ENCODE assay signal across 16 mouse cellular contexts in the genomic region with DNA sequence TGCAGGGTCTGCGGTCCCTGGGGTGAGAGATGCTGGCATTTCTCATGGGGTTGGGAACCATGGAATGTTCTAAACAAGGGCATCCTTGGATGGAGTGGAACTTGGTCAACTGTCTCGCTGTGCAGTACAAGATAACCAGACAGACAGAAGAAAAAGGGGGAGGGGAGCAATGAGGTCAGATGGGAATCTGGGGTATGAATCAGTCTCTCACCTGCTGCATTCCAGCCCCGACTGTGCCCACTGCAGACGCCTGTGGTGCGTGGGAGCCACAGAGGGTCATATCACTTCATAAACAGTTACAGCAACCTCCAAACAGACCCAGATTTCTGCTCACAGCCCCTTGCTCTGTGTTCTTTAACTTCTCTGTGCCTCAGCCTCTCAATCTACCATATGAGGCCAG. TPM values are rescaled to one million over a fixed set of nuclear protein-coding genes. Genes with fewer than 3 reads are reported as not detected.
A peak's percentile ranks its signal among the peaks of the same experiment; 100 is the strongest.
DNase-seq lines count a peak whose midpoint lies in the region; ATAC-seq lines count a peak whose summit lies in the region.
"Had no signal": no experiment of that assay in that cellular context is flagged by ENCODE, and none has a peak within 500 bp of the region (broad histone marks: within the 10 kb centered on the region; RNA-seq: fewer than 3 reads in every experiment).

No protein-coding gene starts in this region.

- H3K27me3 ChIP-seq in heart, embryonic 13.5 days (replicated peaks): peaks cover 80% of the 10 kb centered on the region
- H3K27me3 ChIP-seq in intestine, embryonic 16.5 days (replicated peaks; ENCODE audit: control insufficient read depth, insufficient read depth, low read length): no peaks in the 10 kb centered on the region
- peaks cover 5% of the 10 kb centered on the region; the same call in 1 of the 2 replicates for H3K27me3 ChIP-seq in neural tube, embryonic 15.5 days (replicated peaks)
- H3K27me3 ChIP-seq in liver, embryonic 11.5 days (replicated peaks; ENCODE audit: control insufficient read depth, insufficient read depth, low read length): peaks cover 42% of the 10 kb centered on the region
- H3K27me3 ChIP-seq in heart, embryonic 12.5 days (replicated peaks): peaks cover 73% of the 10 kb centered on the region

- H3K9me3 ChIP-seq in heart, embryonic 13.5 days: no peaks in the 10 kb centered on the region
- no peaks in the 10 kb centered on the region for H3K9me3 ChIP-seq in intestine, embryonic 16.5 days (ENCODE audit: control insufficient read depth, low read length)
- no peaks in the 10 kb centered on the region for H3K9me3 ChIP-seq in neural tube, embryonic 15.5 days (replicated peaks)
- no peaks in the 10 kb centered on the region for H3K9me3 ChIP-seq in liver, embryonic 11.5 days (ENCODE audit: control insufficient read depth, low read length)
- H3K9me3 ChIP-seq in heart, embryonic 12.5 days (replicated peaks): no peaks in the 10 kb centered on the region
- H3K9me3 ChIP-seq: midbrain, embryonic 12.5 days had no signal

- H3K4me1 ChIP-seq in heart, embryonic 13.5 days: peaks cover 69% of the 10 kb centered on the region
- H3K4me1 ChIP-seq in intestine, embryonic 16.5 days (ENCODE audit: control insufficient read depth, insufficient read depth, low read length): peaks cover 33% of the 10 kb centered on the region
- H3K4me1 ChIP-seq in neural tube, embryonic 15.5 days: peaks cover 43% of the 10 kb centered on the region
- H3K4me1 ChIP-seq in liver, embryonic 11.5 days (replicated peaks; ENCODE audit: control insufficient read depth, insufficient read depth, low read length): peaks cover 4% of the 10 kb centered on the region; the same call in 1 of the 2 replicates
- H3K4me1 ChIP-seq in heart, embryonic 12.5 days (replicated peaks): peaks cover 46% of the 10 kb centered on the region

- H3K4me2 ChIP-seq in heart, embryonic 13.5 days: no peak overlapping the region
- peak overlapping the region; percentile 79; the same call in 1 of the 2 replicates for H3K4me2 ChIP-seq in intestine, embryonic 16.5 days (ENCODE audit: low read depth, low read length)
- peak overlapping the region; percentile 93 for H3K4me2 ChIP-seq in neural tube, embryonic 15.5 days
- no peak overlapping the region for H3K4me2 ChIP-seq in liver, embryonic 11.5 days
- no peak overlapping the region for H3K4me2 ChIP-seq in heart, embryonic 12.5 days

- peak overlapping the region; percentile 6; the same call in 1 of the 2 replicates for H3K9ac ChIP-seq in heart, embryonic 13.5 days
- no peak overlapping the region; the same call in 1 of the 2 replicates for H3K9ac ChIP-seq in intestine, embryonic 16.5 days (ENCODE audit: low read depth, low read length)
- H3K9ac ChIP-seq in neural tube, embryonic 15.5 days (replicated peaks): no peak overlapping the region
- no peak overlapping the region for H3K9ac ChIP-seq in liver, embryonic 11.5 days (ENCODE audit: low read depth, low read length)
- no peak overlapping the region for H3K9ac ChIP-seq in heart, embryonic 12.5 days

- H3K4me3 ChIP-seq in heart, embryonic 13.5 days: no peak overlapping the region
- H3K4me3 ChIP-seq in intestine, embryonic 16.5 days (ENCODE audit: low read length): no peak overlapping the region
- no peak overlapping the region for H3K4me3 ChIP-seq in neural tube, embryonic 15.5 days (replicated peaks)
- H3K4me3 ChIP-seq in liver, embryonic 11.5 days (ENCODE audit: low read depth, low read length): no peak overlapping the region
- no peak overlapping the region for H3K4me3 ChIP-seq in heart, embryonic 12.5 days
- H3K4me3 ChIP-seq: midbrain, embryonic 12.5 days had no signal

- ATAC-seq in heart, embryonic 13.5 days (ENCODE audit: extremely low read depth, insufficient number of reproducible peaks, low FRiP score, low TSS enrichment): no peak
- no peak for ATAC-seq in intestine, embryonic 16.5 days
- no peak for ATAC-seq in neural tube, embryonic 15.5 days (ENCODE audit: low FRiP score)
- no peak for ATAC-seq in liver, embryonic 11.5 days (replicated peaks; ENCODE audit: low FRiP score)
- no peak for ATAC-seq in heart, embryonic 12.5 days (ENCODE audit: insufficient number of reproducible peaks, low FRiP score)
- ATAC-seq: activated CD4-positive, CD25-positive, alpha-beta regulatory T cell, adult 4 months; inflammation-experienced regulatory T-cells, adult 6 months had no signal

- 55% methylated on average over 5 of the region's 5 CpGs for WGBS in heart, embryonic 13.5 days
- 67% methylated on average over 5 of the region's 5 CpGs for WGBS in intestine, embryonic 16.5 days
- WGBS in neural tube, embryonic 15.5 days: 96% methylated on average over 5 of the region's 5 CpGs
- WGBS in liver, embryonic 11.5 days: 68% methylated on average over 5 of the region's 5 CpGs
- 64% methylated on average over 5 of the region's 5 CpGs for WGBS in heart, embryonic 12.5 days

- no peak overlapping the region for H3K27ac ChIP-seq in heart, embryonic 13.5 days (replicated peaks)
- H3K27ac ChIP-seq in intestine, embryonic 16.5 days (ENCODE audit: low read length): no peak overlapping the region
- H3K27ac ChIP-seq in neural tube, embryonic 15.5 days (replicated peaks): no peak overlapping the region
- no peak overlapping the region for H3K27ac ChIP-seq in liver, embryonic 11.5 days (ENCODE audit: low read depth, low read length)
- H3K27ac ChIP-seq in heart, embryonic 12.5 days (ENCODE audit: poor library complexity, severe bottlenecking): no peak overlapping the region
- H3K27ac ChIP-seq: midbrain, embryonic 12.5 days had no signal

- H3K36me3 ChIP-seq in heart, embryonic 13.5 days: no peaks in the 10 kb centered on the region
- no peaks in the 10 kb centered on the region for H3K36me3 ChIP-seq in intestine, embryonic 16.5 days (ENCODE audit: control insufficient read depth, insufficient read depth, low read length)
- H3K36me3 ChIP-seq in neural tube, embryonic 15.5 days: no peaks in the 10 kb centered on the region
- H3K36me3 ChIP-seq in liver, embryonic 11.5 days (ENCODE audit: control insufficient read depth, insufficient read depth, low read length): no peaks in the 10 kb centered on the region
- H3K36me3 ChIP-seq in heart, embryonic 12.5 days: no peaks in the 10 kb centered on the region
- H3K36me3 ChIP-seq: midbrain, embryonic 12.5 days had no signal

- DNase-seq in heart, adult 11 months: no peak
- DNase-seq in Muller cell, postnatal 12 days (ENCODE audit: inconsistent ontology term): peak; percentile 51
- DNase-seq in liver, embryonic 11.5 days (ENCODE audit: low spot score): no peak
- no peak for DNase-seq in lung, adult 18-20 months
- DNase-seq: adrenal gland, postnatal 25 days; cerebellum, adult 9-10 months; kidney, postnatal 36 days; lung, postnatal 4 days; right cerebral cortex, postnatal 25 days had no signal

RNA-seq across cellular contexts. Expression of a gene that starts 2.4 kb away (rescaled TPM):
- 9.5 and 9.7 TPM in 2 replicates for polyA plus RNA-seq in heart, embryonic 13.5 days (2015; fragmentation: Nextera tagmentation; extraction: Ambion mirVana)
- 35.7 and 37.8 TPM in 2 replicates for polyA plus RNA-seq in intestine, embryonic 16.5 days (2015; fragmentation: Nextera tagmentation; extraction: Ambion mirVana)
- polyA plus RNA-seq in neural tube, embryonic 15.5 days (2015; fragmentation: Nextera tagmentation; extraction: Ambion mirVana): 34.4 and 45.7 TPM in 2 replicates
- polyA plus RNA-seq in liver, embryonic 11.5 days (2014; fragmentation: Nextera tagmentation; extraction: Ambion mirVana): 13.1 and 13.2 TPM in 2 replicates
- polyA plus RNA-seq in heart, embryonic 12.5 days (2016; fragmentation: Nextera tagmentation; extraction: Ambion mirVana): 7.1 and 7.3 TPM in 2 replicates

RNA-seq across cellular contexts. Expression of a gene that starts 33.5 kb away (rescaled TPM):
- 44.7 and 51.5 TPM in 2 replicates for polyA plus RNA-seq in heart, embryonic 13.5 days (2015; fragmentation: Nextera tagmentation; extraction: Ambion mirVana)
- 43.7 and 46.2 TPM in 2 replicates for polyA plus RNA-seq in intestine, embryonic 16.5 days (2015; fragmentation: Nextera tagmentation; extraction: Ambion mirVana)
- polyA plus RNA-seq in neural tube, embryonic 15.5 days (2015; fragmentation: Nextera tagmentation; extraction: Ambion mirVana): 16.7 and 18.5 TPM in 2 replicates
- 24.3 and 25.7 TPM in 2 replicates for polyA plus RNA-seq in liver, embryonic 11.5 days (2014; fragmentation: Nextera tagmentation; extraction: Ambion mirVana)
- polyA plus RNA-seq in heart, embryonic 12.5 days (2016; fragmentation: Nextera tagmentation; extraction: Ambion mirVana): 56.5 and 62.1 TPM in 2 replicates
- polyA plus RNA-seq: activated CD4-positive, CD25-positive, alpha-beta regulatory T cell, adult 4 months; inflammation-experienced regulatory T-cells, adult 6 months had no signal

RNA-seq across cellular contexts. Expression of a gene that starts 38.5 kb away (rescaled TPM):
- 2.3 and 3.1 TPM in 2 replicates for polyA plus RNA-seq in heart, embryonic 13.5 days (2015; fragmentation: Nextera tagmentation; extraction: Ambion mirVana)
- polyA plus RNA-seq in intestine, embryonic 16.5 days (2015; fragmentation: Nextera tagmentation; extraction: Ambion mirVana): 0.87 and 1.4 TPM in 2 replicates
- 5.9 TPM in 2 replicates for polyA plus RNA-seq in neural tube, embryonic 15.5 days (2015; fragmentation: Nextera tagmentation; extraction: Ambion mirVana)
- polyA plus RNA-seq in liver, embryonic 11.5 days (2014; fragmentation: Nextera tagmentation; extraction: Ambion mirVana): 20.6 and 21.5 TPM in 2 replicates
- polyA plus RNA-seq in heart, embryonic 12.5 days (2016; fragmentation: Nextera tagmentation; extraction: Ambion mirVana): 4.0 and 4.3 TPM in 2 replicates

Comparison
In these comparisons a context has a peak if more than half of its experiments do, and no peak if none do; other contexts are left out.
1. H3K4me2 ChIP-seq: peak in intestine, embryonic 16.5 days (single experiment) and neural tube, embryonic 15.5 days (single experiment); none in heart, embryonic 13.5 days (single experiment), liver, embryonic 11.5 days (single experiment) and heart, embryonic 12.5 days (single experiment).